Mouse (Mus musculus): ENCODE measurements at regions not wholly inside any gene's neighbourhood (a gene's known extent, or its start where the extent isn't known, plus 50 kb on each side); places are given as distances from the start of the nearest gene placed in this dataset.

GRCm38 (mm10) chr11:44021638-44022037 is 120.6 kb upstream of the Adra1b start:
- no peak overlapping the region for H3K4me3 ChIP-seq (ENCODE audit: insufficient read depth, low read length)
- H3K27ac ChIP-seq (ENCODE audit: insufficient read depth, low read length): no peak overlapping the region
- no peak for TF ChIP-seq POLR2A (IDR thresholded peaks at IDR 0.05; ENCODE audit: extremely low read depth, insufficient read depth, low read length)
- no peak for TF ChIP-seq CTCF (IDR thresholded peaks at IDR 0.05; ENCODE audit: extremely low read depth, insufficient read depth, low read length)
- no peaks in the 10 kb centered on the region for H3K4me1 ChIP-seq (ENCODE audit: control insufficient read depth, insufficient read depth, low read length)

- no peak for TF ChIP-seq POLR2A (IDR thresholded peaks at IDR 0.05; ENCODE audit: extremely low read depth, insufficient read depth, low read length)
- TF ChIP-seq CTCF (IDR thresholded peaks at IDR 0.05; ENCODE audit: extremely low read depth, insufficient read depth, low read length): no peak
- Histone ChIP-seq H3K27ac (ENCODE audit: insufficient read depth, low read length) (no peak overlapping the region), H3K4me1 (ENCODE audit: control insufficient read depth, insufficient read depth, low read length) (no peaks in the 10 kb centered on the region)
Measured at GRCm38 (mm10) chr11:44027046-44027445, 126.0 kb upstream of the Adra1b start.

DNA sequence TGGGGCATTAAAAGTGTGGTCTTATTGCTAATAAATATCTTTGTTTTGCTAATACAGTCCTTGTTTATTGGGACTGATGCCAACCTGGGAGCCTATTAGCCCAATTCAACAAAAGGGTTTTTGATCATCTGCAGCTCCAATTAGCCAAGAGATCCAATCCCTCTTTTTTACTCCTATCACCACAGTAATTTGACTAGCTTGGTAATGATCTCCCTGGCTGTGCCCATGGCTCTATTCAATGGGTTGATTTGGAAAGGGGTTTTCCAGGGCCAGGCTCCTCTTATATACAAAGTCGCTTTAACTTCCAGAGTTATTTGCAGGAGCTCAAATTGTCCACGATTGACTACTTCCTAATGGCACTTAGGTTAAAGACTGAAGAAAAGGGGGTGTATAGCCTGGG is 145.1 kb upstream of the Adra1b start:
- no peak overlapping the region for H3K27ac ChIP-seq (ENCODE audit: insufficient read depth, low read length)
- H3K4me3 ChIP-seq (ENCODE audit: insufficient read depth, low read length): no peak overlapping the region
- no peaks in the 10 kb centered on the region for H3K4me1 ChIP-seq (ENCODE audit: control insufficient read depth, insufficient read depth, low read length)
- TF ChIP-seq CTCF (IDR thresholded peaks at IDR 0.05; ENCODE audit: extremely low read depth, insufficient read depth, low read length) (no peak), POLR2A (IDR thresholded peaks at IDR 0.05; ENCODE audit: extremely low read depth, insufficient read depth, low read length) (no peak)

More at GRCm38 (mm10) chr11:44027046-44027445, 126.0 kb upstream of the Adra1b start:
- no peak overlapping the region for H3K4me3 ChIP-seq (ENCODE audit: insufficient read depth, low read length)

- TF ChIP-seq POLR2A (IDR thresholded peaks at IDR 0.05; ENCODE audit: extremely low read depth, insufficient read depth, low read length) (no peak), CTCF (IDR thresholded peaks at IDR 0.05; ENCODE audit: extremely low read depth, insufficient read depth, low read length) (no peak)
- Histone ChIP-seq H3K4me1 (ENCODE audit: control insufficient read depth, insufficient read depth, low read length) (no peaks in the 10 kb centered on the region), H3K27ac (ENCODE audit: insufficient read depth, low read length) (no peak overlapping the region), H3K4me3 (ENCODE audit: insufficient read depth, low read length) (no peak overlapping the region)
Measured at GRCm38 (mm10) chr11:44049253-44049976, 148.4 kb upstream of the Adra1b start.

GRCm38 (mm10) chr11:44052481-44052880 is 151.5 kb upstream of the Adra1b start:
- Histone ChIP-seq H3K4me1 (ENCODE audit: control insufficient read depth, insufficient read depth, low read length) (no peaks in the 10 kb centered on the region), H3K27ac (ENCODE audit: insufficient read depth, low read length) (no peak overlapping the region), H3K4me3 (ENCODE audit: insufficient read depth, low read length) (no peak overlapping the region)
- TF ChIP-seq CTCF (IDR thresholded peaks at IDR 0.05; ENCODE audit: extremely low read depth, insufficient read depth, low read length) (no peak), POLR2A (IDR thresholded peaks at IDR 0.05; ENCODE audit: extremely low read depth, insufficient read depth, low read length) (no peak)

DNA sequence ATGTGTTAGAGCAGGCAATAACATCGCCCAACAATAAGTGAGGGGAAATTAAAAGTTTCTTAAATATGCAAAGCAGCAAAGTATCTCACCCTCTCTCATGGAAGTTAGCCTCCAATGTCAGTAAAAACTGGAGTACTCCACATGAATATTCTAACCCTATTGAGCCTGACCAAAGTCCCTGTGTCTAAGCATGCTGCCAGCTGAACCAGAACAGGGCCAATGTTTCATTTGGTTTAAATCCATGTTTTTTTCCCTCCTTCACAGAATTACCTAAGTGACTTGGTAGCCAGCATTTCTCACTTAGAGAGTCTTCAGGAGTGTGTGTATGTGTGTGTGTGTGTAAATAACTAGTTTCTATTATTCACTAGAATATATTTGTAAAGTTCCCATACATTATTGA is 161.4 kb upstream of the Adra1b start:
- Histone ChIP-seq H3K4me1 (ENCODE audit: control insufficient read depth, insufficient read depth, low read length) (no peaks in the 10 kb centered on the region), H3K27ac (ENCODE audit: insufficient read depth, low read length) (no peak overlapping the region), H3K4me3 (ENCODE audit: insufficient read depth, low read length) (no peak overlapping the region)
- TF ChIP-seq CTCF (IDR thresholded peaks at IDR 0.05; ENCODE audit: extremely low read depth, insufficient read depth, low read length): no peak

- H3K27ac ChIP-seq (ENCODE audit: insufficient read depth, low read length): no peak overlapping the region
- no peaks in the 10 kb centered on the region for H3K4me1 ChIP-seq (ENCODE audit: control insufficient read depth, insufficient read depth, low read length)
- TF ChIP-seq CTCF (IDR thresholded peaks at IDR 0.05; ENCODE audit: extremely low read depth, insufficient read depth, low read length) (no peak), POLR2A (IDR thresholded peaks at IDR 0.05; ENCODE audit: extremely low read depth, insufficient read depth, low read length) (no peak)
- H3K4me3 ChIP-seq (ENCODE audit: insufficient read depth, low read length): no peak overlapping the region
Measured at GRCm38 (mm10) chr11:44066176-44066575, 165.2 kb upstream of the Adra1b start.

GRCm38 (mm10) chr11:44083716-44084115 is 182.7 kb upstream of the Adra1b start:
- H3K4me3 ChIP-seq (ENCODE audit: insufficient read depth, low read length): no peak overlapping the region
- TF ChIP-seq CTCF (IDR thresholded peaks at IDR 0.05; ENCODE audit: extremely low read depth, insufficient read depth, low read length): no peak
- TF ChIP-seq POLR2A (IDR thresholded peaks at IDR 0.05; ENCODE audit: extremely low read depth, insufficient read depth, low read length): no peak
- no peak overlapping the region for H3K27ac ChIP-seq (ENCODE audit: insufficient read depth, low read length)
- no peaks in the 10 kb centered on the region for H3K4me1 ChIP-seq (ENCODE audit: control insufficient read depth, insufficient read depth, low read length)

DNA sequence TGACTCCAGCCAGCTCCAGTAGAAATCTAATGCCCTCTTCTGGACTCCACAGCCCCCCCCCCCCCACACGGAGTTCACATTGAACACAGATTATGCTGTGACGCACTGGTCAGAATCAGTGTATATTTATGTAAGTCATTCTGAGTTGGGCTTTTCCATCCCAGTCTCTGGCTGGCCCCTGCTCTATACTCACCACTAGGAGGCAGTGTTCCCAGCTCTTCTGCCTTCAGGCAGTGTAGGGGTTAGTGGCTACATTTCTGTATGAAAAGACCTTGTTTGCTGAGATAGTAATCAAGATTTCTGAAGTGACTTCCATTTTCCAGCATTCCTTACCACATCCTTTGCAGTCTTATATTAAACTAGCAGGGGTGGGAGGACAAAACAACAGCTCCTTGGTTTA is 185.9 kb upstream of the Adra1b start:
- no peak overlapping the region for H3K27ac ChIP-seq (ENCODE audit: insufficient read depth, low read length)
- H3K4me1 ChIP-seq (ENCODE audit: control insufficient read depth, insufficient read depth, low read length): no peaks in the 10 kb centered on the region
- no peak for TF ChIP-seq CTCF (IDR thresholded peaks at IDR 0.05; ENCODE audit: extremely low read depth, insufficient read depth, low read length)
- no peak for TF ChIP-seq POLR2A (IDR thresholded peaks at IDR 0.05; ENCODE audit: extremely low read depth, insufficient read depth, low read length)
- no peak overlapping the region for H3K4me3 ChIP-seq (ENCODE audit: insufficient read depth, low read length)

- Histone ChIP-seq H3K4me3 (ENCODE audit: insufficient read depth, low read length) (no peak overlapping the region), H3K4me1 (ENCODE audit: control insufficient read depth, insufficient read depth, low read length) (no peaks in the 10 kb centered on the region), H3K27ac (ENCODE audit: insufficient read depth, low read length) (no peak overlapping the region)
- TF ChIP-seq CTCF (IDR thresholded peaks at IDR 0.05; ENCODE audit: extremely low read depth, insufficient read depth, low read length) (no peak), POLR2A (IDR thresholded peaks at IDR 0.05; ENCODE audit: extremely low read depth, insufficient read depth, low read length) (no peak)
Measured at GRCm38 (mm10) chr11:44089514-44089913, 188.5 kb upstream of the Adra1b start.
